Mouse (Mus musculus) adrenal gland, adult 18-20 months (tissue): ENCODE measurements around the gene Slc9b1. TPM values are rescaled to one million over a fixed set of nuclear protein-coding genes. Genes with fewer than 3 reads are reported as not detected.
A peak's percentile ranks its signal among the peaks of the same experiment; 100 is the strongest.

Source experiments
- DNase-seq, 2 experiments: peaks; one replicate each; pipeline ENCODE4 v3.0.0; 2021 to 2022; ENCODE audit warnings: low spot score in 2 of 2
- total RNA-seq, 2 experiments: library from RNA; stranded (reverse); gene quantifications; 1 replicate in 1 of 2; 2 replicates in 1 of 2; pipeline ENCODE4 v1.2.3; 2021

Gene Slc9b1
- total RNA-seq, 2 experiments from 2014 or later, result 0.36 TPM; not detected in 1

DNA sequence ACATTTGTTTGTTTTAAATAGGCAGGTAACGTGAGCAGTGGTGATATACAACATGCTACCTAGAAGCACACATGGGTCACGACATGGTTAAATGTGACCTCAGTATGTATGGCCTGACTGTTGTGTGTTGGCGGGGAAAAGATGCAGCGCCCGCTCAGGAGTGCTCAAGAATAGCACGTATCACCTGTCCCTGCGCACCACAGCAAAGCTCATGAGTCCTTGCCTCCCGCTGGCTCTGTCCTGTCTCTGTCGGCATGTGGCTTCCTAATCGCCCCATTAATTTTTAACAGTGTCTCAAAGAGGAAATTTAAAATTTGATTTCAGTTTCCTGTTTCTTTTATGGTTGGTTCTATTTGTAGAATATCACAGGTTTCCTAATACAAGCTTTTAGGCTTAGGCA is 29.6 kb downstream of the Slc9b1 start:
- no peak for DNase-seq

DNA sequence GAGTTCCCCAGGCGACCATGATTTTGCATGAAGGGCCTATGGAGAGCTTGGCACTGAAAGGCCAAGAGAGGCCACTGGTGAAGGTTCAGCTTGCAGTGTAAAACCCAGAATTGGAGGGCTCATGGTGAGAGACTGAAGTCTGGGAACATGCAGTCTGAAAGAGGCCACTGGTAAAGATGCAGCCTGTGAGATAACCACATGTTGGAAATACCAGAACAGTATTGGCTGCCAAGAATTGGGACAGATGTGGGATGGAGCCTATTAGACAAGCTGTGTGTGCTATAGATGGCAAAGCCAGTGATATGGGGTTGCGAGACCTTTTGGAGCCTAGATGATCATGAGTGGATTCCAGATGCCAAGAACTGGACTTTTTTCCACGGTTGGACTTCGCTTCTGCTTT is 32.0 kb downstream of the Slc9b1 start:
- DNase-seq, result no peak

GRCm38 (mm10) chr3:135393186-135393585 is 45.4 kb downstream of the Slc9b1 start:
- no peak for DNase-seq

DNA sequence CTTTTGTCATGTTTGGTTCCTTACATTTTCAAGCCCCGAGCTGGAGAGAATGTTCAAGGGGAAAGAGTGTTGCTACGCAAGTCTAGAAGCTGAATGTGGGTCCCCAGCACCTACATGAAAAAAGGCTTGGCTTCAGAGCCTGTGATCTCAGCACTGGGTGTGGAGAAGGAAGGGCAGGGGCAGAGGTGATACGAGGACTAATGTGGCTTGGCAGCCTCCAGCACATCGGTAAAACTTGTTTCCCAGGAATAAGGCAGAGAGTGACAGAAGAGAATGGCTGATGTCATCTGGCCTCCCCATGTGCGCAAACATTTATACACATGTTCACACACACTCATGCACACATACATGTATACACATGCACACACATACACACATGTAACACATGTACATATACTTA is 47.3 kb downstream of the Slc9b1 start:
- DNase-seq, result no peak

GRCm38 (mm10) chr3:135396081-135396480 is 48.3 kb downstream of the Slc9b1 start:
- no peak for DNase-seq

- DNase-seq, result no peak
Measured at GRCm38 (mm10) chr3:135397112-135397511, 49.3 kb downstream of the Slc9b1 start.

DNA sequence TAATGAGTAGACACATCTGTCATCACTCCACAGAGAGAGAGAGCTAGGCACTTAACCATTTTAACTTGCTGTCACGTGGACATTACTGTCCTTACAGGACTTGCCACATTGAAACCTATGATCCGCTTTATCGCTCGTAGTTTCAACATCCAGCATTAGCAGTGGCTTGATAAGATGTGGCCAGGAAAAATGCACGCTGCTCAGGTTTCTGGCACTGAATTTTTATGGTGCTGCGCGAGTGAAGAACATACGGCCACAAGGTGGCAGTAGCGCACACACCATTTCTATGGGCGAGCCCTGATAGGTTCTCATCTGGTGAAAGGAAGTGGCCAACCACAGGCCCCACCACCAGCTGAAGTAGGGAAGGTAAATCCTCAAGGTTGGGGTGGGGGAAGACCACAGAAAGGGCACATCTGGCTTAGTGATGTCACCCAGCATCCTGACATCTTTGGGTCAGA is 54.4 kb downstream of the Slc9b1 start:
- DNase-seq, result peak; percentile 85 to 89

DNA sequence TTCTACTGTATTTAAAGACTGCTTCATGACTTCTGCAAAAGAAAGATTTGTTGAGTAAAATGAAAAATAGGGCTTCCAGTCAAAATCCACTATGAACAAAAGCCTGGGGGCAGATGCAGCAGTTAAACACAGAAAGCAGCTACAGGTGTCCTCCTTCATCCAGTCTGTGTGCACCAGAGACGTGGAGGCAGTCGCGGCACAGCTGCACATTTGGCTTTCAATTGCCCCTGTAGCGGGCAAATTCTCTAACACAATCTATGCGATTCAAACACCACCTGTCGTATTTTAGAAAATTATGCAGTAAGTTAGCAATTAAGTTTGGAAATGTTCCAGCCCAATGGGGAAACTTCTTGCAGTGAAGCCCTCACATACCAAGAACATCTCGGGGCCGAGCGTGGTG is 55.4 kb downstream of the Slc9b1 start:
- no peak for DNase-seq

GRCm38 (mm10) chr3:135403856-135404255 is 56.0 kb downstream of the Slc9b1 start:
- no peak for DNase-seq

- no peak for DNase-seq
Measured at GRCm38 (mm10) chr3:135404599-135404998, 56.8 kb downstream of the Slc9b1 start.

DNA sequence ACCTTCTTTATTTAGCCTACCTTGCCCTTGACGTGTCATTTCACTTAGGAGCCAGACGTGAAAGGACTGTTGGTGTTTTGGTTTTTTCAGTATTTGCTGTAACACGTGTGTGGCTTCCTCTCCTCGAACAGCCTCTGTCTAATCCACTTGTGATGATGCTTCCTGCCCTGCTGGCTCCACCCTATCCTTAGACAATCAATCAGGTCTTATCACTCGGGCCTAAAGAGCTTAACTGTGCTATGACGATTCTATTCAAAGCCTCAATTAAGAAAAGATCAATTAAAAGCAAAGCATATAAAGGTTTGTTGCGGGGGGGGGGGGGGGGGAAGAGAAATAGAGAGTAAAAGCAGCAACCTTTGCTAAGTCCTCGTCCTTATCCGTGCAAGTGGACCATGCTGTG is 59.5 kb downstream of the Slc9b1 start:
- DNase-seq, result no peak

- no peak for DNase-seq
Measured at GRCm38 (mm10) chr3:135409219-135409618, 61.4 kb downstream of the Slc9b1 start.

DNA sequence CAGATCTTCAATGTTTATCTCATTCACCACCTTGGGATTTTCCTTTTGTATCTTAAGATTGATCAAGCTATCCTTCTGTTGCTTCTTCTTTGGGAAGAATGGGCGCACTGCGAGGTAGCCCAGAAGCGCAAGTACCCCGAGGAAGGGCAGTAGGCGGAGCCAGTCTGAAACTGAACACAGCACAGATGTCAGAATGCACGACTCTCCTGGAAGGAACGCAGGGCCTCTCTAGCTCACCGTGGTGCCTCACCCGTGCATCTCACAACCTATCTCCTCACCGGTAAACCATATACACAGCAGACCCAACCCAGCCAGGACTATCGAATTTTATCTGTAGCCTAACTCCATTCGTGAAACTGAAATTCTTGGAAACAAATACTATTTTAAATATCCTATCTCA is 63.2 kb downstream of the Slc9b1 start:
- DNase-seq, result no peak

GRCm38 (mm10) chr3:135411824-135412223 is 64.0 kb downstream of the Slc9b1 start:
- no peak for DNase-seq

GRCm38 (mm10) chr3:135417245-135417644 is 69.4 kb downstream of the Slc9b1 start:
- no peak for DNase-seq

GRCm38 (mm10) chr3:135417799-135418198 is 70.0 kb downstream of the Slc9b1 start:
- DNase-seq, result no peak

DNA sequence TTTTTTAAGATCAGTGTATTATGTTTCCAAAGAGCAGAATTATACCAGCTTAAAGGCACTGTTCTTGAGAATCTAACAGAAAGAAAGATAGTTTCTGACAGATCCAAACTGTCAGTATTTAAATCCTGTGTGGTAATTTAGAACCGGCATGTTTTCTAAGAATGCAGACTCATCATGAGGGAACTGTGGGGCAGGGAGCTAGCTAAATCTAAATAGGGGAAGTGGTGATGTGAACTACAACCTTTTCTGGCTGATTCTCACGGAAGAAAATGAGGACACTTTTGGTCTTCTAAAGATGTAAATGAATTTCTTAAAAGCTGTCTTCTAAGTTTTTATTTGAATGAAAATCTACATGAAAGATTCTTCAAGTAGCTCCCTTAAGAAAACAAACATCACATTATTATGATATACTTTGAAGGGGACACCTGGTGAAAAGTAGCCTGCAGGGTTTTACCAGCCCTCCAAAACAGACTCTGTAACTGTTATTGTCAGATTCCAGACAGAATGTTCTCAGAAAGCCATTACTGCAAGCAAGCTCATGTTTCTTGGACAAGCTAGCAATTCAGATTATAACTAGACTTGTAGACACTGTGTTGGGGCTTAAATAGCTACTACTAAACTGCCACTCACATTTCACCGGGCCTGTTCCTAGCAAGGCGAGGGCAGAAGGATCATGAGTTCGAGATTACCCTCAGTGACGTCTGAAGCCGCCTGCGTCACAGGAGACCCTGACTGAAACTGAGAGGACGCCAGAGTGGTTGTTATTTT is 72.9 kb downstream of the Slc9b1 start:
- DNase-seq, result no peak

GRCm38 (mm10) chr3:135421310-135421594 is 73.4 kb downstream of the Slc9b1 start:
- no peak for DNase-seq

- DNase-seq, result no peak
Measured at GRCm38 (mm10) chr3:135422232-135422855, 74.5 kb downstream of the Slc9b1 start.

GRCm38 (mm10) chr3:135422856-135423607 is 75.2 kb downstream of the Slc9b1 start:
- DNase-seq, result peak; percentile 86 to 87

GRCm38 (mm10) chr3:135423608-135424212 is 75.9 kb downstream of the Slc9b1 start, which contains the start of gene Cisd2:
Cisd2 (minus strand) TSS chr3:135423925.
- peak in 1 of 2 experiments; percentile 7 for DNase-seq
